Mouse (Mus musculus) adipocyte (in vitro differentiated cells): ENCODE results near the gene Igf2bp2.

Source experiments
- DNase-seq: peaks from one replicate; pipeline ENCODE4 v3.0.0-alpha.2; 2016; ENCODE audit warnings: low spot score

Gene Igf2bp2

DNA sequence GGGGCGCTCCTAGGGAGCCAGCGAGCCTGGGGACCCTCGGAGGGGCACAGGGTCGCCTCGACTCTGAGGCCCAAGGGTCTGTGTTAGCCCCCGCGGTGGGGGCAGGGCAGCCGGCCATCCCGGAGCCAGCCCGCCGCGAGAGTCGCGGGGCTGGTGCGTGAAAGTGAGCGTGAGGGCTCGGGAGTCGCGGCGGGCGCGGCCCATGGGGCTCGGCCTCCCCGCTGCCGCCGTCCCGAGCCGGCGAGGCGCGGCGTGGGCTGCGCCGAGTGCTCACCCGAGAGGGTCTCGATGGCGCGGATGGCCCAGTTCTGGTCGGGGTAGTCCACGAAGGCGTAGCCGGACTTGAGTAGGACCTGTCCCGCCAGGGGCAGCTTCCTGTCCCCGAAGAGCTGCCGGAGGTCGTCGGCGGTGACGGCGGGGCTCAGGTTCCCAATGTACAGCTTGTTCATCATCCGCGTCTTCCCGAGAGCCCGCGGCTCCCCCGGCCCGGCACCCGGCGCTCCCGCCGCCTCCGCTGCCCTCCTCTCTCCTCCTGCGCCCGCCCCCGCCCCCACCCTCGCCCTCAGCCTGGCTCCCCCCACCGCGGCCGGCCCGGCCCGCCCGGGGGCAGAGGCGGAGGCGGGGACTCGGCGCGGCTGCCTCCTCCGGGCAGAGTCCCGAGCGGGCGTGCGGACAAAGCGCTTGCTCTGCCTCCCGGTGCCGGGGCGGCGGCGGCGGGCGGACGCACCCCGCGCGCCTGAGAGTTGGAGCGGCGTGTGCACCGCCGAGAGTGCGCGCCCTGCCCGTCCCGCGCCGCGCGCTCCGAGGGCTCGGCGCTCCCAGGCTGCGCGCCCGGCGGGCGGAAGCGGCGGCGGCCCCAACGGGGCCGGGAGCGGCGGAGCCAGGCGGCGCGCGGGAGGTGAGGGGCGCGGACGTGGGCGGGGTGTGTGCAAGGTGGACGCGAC, at the start of gene Igf2bp2:
Igf2bp2 (minus strand) TSS at position 788 of the 944 bp plus-strand sequence.
- DNase-seq = peak; percentile 74

- no peak for DNase-seq
Observed at GRCm38 (mm10) chr16:22203501-22203900, 40.4 kb upstream of the Igf2bp2 start.

DNA sequence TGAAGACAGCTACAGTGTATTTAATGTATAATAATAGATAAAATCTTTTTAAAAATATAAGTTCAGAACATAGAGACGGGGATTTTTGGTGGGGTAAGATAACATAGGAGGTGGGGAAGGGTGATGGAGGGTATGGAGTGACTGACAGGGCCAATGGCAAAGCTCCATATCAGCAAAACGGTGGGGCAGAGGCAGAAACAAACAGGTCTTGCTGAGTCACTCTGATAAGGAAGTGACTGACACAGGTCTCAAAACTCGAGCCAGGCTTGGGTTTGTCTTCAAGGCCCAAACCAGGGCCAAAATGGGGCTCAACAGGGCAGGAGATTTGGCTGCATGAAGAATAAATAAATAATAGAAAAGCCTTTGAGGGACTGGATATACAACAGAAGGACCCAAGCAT, 38.8 kb upstream of the Igf2bp2 start:
- DNase-seq = peak; percentile 14

DNA sequence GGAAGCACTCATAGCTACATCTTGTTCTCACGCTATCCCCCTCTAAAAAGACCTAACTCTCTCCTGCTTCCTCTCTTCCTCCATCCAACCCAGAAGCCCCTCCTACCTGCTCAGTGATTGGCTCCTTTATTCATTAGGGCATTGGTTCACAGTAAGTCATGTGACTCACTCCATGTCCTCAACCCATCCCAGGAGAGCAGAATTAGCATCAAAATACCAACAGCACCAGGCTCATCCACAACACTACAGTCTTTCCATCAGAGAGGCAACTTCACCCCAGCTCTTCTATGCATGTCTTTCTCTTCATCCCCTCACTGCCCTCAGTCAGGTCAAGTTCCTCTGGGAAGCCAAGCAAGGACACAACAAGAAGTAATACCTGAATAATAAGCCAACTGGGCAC, 37.4 kb upstream of the Igf2bp2 start:
- no peak for DNase-seq

DNA sequence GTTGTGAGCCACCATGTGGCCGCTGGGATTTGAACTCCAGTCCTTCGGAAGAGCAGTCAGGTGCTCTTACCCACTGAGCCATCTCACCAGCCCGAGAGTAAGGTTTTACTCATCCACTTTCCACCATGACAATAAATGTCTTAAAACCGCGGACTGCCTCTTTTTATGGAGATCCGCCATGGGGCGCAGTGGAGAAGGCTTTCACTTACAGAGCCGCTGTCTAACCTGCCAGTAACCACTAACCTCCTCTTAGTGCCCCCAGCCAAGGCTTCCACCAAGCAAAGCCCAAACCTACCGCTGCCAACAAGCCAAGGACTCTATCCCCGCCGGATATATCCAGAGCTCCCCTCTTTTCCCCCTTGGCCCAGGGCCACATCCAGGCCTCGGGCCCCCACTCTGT, 24.3 kb upstream of the Igf2bp2 start:
- no peak for DNase-seq

GRCm38 (mm10) chr16:22185411-22185810, 22.3 kb upstream of the Igf2bp2 start:
- no peak for DNase-seq

- no peak for DNase-seq
Observed at GRCm38 (mm10) chr16:22184113-22184512, 21.0 kb upstream of the Igf2bp2 start.

DNA sequence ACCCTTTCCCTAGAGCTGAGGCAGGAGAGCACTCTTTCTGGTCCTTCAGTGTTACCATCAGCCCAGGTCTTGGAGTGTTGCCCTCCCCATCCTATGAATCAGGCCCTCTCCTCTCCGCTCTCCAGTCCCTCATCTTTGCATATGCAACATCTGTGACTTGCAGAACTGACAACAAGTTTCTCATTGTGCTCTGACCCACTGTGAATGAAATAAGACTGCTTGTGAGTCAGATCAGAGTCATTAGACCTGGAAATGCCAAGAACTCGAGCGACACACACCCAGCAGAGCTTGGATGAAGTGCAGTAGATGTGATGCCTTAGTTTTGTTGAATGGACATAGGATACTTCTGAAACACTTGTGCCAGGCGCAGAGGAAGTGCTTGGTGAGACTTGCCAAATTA, 19.2 kb upstream of the Igf2bp2 start:
- no peak for DNase-seq

DNA sequence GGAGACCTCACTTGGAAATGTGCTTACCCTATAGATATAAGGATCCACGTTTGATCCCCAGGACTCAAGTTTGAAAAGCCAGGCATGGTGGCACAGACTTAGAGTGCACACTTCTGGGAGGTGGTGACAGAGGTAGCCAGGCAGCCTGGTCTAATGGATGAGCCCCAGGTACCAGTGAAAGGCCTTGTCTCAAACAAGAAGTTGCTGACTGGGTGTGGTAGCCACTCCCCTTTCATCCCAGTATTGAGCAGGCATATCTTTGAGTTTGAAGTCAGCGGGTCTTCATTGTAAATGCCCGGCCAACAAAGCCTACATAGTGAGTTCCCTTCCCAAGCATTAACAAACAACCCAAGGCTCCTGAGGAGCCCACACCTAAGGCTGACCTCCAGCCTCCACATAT, 15.7 kb upstream of the Igf2bp2 start:
- DNase-seq = no peak

DNA sequence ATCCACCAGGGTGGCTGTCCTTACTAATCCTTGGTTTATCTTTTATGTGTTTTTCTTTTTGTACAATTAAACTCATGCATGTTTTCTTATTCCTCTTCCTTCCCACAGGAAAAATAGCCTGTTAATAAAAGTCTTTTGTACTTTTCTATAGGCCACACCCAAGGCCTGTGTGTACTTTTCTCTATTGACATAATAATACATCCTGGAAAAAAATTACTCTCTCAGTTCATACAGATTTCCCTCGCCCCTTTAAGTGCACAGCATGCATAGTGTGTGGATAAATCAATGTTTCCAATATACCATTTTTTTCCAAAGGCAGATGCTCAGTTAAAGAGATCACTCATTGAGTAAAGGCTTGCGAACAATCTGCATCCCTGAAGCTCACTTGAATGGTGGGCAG, 14.9 kb upstream of the Igf2bp2 start:
- no peak for DNase-seq

- DNase-seq = no peak
Observed at GRCm38 (mm10) chr16:22168731-22169130, 5.6 kb upstream of the Igf2bp2 start.

DNA sequence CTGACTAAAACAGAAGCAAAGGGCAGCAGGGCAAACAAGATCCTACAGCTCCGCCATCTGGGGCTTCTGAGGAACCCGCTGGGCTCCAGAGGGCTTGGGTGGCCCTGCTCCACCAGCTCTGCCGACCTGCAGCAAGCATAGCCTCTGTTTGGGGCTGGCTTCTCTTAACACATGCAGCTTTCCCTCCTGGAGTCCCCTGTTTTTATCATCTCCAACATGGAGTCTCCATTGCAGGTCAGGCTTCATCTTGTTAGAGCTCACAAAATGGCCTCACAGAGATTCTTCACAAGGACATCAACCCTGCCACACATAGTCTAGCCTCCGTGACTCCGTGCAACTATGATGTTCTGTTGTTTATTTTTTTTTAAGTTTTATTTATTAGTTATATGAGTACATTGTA, 2.5 kb upstream of the Igf2bp2 start:
- no peak for DNase-seq

DNA sequence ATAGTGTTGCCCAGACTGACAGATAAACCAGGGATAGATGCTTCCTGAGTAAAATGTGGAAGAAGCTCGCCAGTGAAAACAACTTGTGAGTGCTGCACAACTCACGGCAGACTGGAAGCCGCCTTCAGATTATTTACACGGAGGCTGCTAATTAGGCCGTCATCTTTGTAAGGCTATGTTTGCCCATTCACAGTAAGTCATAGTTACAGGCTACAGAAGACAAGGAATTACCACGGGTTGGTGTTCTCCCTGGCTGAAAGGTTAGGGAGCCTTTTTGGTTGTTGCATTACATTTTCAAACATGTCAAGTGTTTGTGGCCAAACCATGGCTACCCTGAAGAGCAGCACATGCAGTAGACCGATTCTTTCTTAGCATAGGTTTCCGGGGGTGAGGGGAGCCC, 1.3 kb upstream of the Igf2bp2 start:
- DNase-seq = no peak

GRCm38 (mm10) chr16:22163456-22163851, 355 bp upstream of the Igf2bp2 start:
- peak; percentile 77 for DNase-seq

- peak; percentile 59 for DNase-seq
Observed at GRCm38 (mm10) chr16:22162066-22162511, 1.0 kb downstream of the Igf2bp2 start.

DNA sequence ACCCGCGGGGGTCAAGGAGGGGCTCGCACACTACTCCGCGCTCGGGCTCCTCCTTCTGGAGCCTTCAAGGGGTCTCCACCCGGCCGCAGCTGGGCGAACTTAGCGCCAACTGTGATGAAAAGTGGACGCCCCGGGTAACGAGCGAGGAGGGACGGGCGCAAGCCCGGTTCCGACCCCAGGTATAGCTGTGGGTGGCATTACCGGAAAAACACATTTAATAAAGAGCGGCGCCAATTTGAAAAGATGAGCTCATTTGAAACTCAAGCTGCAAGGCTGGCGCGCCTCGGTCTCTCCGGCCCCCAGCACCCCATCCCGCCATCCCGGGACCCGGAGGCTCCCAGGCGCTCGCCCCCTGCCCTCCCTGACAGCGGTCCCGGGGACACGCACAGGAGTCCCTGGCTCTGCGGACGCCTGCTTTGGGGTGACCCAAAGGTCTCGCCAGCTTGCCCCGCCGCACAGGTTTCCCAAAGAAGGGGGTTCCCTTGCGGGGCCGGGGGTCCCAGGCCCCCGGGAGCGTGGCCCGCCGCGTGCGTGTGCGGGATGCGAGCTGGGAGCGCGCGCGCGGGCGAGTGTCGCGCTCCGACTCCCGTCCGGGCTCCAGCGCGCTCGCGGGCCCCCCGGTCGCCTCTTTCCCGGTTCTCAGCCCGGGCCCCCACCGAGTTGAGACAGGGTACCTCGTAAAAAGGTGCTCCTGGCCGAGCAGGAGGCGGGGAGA, 1.6 kb downstream of the Igf2bp2 start:
- DNase-seq = peak; percentile 36

DNA sequence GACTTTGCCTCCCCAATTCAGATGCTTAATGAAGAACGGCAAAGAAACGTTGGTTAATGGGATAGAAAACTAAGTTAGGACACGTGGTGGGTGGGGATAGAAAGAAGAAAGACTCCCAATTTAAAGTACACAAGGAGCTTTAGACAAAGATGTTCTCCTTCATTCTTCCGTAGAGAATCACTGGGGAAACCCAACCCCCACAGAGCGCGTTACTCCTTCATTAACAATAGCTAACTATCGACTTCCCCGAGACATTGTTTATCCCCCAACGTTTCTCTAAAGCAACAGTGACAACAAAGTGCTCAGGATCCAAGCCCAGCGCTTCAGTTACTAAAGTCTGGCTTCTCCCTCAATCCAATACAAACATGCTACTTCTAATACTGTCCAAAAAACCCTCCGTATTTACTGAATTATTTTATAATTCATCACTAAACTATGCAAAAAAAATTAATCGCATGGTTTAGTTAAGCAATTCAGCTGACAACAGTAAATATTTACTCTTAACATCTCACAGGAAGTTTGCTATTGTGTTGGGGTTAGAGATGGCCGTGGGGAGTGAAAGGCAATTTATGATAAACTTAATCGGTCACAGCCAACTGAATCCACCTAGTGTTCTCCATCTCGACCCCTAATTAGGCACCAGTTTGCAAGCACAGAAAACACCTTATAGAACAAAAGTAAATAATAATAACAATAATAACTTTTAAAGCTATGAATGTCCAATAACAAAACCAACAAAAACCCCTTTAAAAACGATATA, 2.5 kb downstream of the Igf2bp2 start:
- no peak for DNase-seq

DNA sequence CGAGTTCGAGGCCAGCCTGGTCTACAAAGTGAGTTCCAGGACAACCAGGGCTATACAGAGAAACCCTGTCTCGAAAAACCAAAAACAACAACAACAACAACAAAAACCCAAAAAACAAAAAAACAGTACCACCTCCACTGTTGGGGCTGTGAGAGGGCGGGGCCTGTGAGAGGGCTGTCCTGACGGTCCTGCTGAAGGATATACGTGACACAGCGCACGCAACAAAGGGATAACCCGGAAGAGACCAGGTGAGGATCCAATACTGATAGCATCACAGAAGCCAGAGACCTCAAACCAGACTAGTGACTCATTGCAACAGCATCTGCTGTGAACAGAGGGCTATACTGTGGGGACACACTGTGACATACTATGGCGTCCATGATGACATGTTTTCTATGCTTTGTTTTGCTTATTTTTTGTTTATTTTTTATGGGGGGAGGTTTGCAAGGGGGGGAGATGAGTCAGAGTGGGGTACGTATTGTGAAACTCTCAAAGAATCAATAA, 10.1 kb downstream of the Igf2bp2 start:
- no peak for DNase-seq

GRCm38 (mm10) chr16:22151706-22152315, 11.3 kb downstream of the Igf2bp2 start:
- no peak for DNase-seq

GRCm38 (mm10) chr16:22150421-22150820, 12.7 kb downstream of the Igf2bp2 start:
- DNase-seq = peak; percentile 47

DNA sequence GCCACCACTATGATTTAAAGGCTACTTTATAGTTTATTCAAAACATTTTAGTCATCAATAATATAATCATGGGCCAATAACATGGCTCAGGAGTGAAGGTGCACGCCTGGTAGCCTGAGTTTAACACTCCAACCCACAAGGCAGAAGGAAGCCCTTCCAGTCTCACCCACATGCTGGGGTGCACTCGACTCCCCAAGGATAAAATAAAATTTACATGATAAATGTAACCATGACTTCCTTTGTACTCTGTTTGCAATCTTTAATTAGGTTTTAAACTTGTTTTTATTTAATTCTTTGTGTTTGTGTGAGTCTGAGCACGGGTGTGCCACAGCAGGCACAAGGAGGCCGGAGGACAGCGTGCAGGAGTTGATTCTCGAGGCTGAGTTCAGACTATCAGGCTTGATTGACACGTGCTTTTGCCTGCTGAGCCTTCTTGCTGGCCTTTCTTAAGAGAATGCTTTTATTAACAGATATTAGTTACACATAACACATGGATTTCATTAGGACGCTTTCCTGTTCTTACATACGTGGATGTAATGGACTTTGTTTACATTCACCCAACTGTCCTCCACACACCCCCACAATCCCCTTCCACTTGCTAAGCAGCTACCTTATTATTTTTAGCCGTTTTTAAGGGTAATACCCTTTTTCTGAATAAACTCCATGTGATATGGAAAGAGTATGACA, 13.3 kb downstream of the Igf2bp2 start:
- no peak for DNase-seq
